24 mouse cellular contexts compared by ENCODE assay signal in genomic region chr13:34569312-34569711, GRCm38 (mm10).
A peak's percentile ranks its signal among the peaks of the same experiment; 100 is the strongest.
DNase-seq lines count a peak whose midpoint lies in the region; ATAC-seq and TF ChIP-seq lines count a peak whose summit lies in the region.
"Had no signal": no experiment of that assay in that cellular context is flagged by ENCODE, and none has a peak within 500 bp of the region (broad histone marks: within the 10 kb centered on the region; RNA-seq: fewer than 3 reads in every experiment).

No protein-coding gene starts in this region.

- WGBS in limb, embryonic 13.5 days = 42% methylated on average over 2 of the region's 2 CpGs
- 90% methylated on average over 2 of the region's 2 CpGs for WGBS in limb, embryonic 10.5 days

- no peak for TF ChIP-seq CTCF in brain, embryonic 14.5 days (IDR thresholded peaks at IDR 0.05; ENCODE audit: borderline replicate concordance, extremely low read depth, insufficient read depth, insufficient read length)

- no peak overlapping the region for H3K27ac ChIP-seq in limb, embryonic 13.5 days
- H3K27ac ChIP-seq in limb, embryonic 10.5 days = no peak overlapping the region
- H3K27ac ChIP-seq: embryonic facial prominence, embryonic 10.5 days; embryonic facial prominence, embryonic 13.5 days; forebrain, embryonic 12.5 days; gastrocnemius, adult 2 months; hindbrain, embryonic 12.5 days; hindbrain, embryonic 15.5 days had no signal

- no peak overlapping the region for H3K9ac ChIP-seq in limb, embryonic 13.5 days
- H3K9ac ChIP-seq: embryonic facial prominence, embryonic 13.5 days; forebrain, embryonic 12.5 days; forebrain, postnatal 0 days; hindbrain, embryonic 12.5 days; hindbrain, embryonic 15.5 days had no signal

- H3K9me3 ChIP-seq in limb, embryonic 13.5 days = no peaks in the 10 kb centered on the region
- no peaks in the 10 kb centered on the region for H3K9me3 ChIP-seq in limb, embryonic 10.5 days (replicated peaks)
- H3K9me3 ChIP-seq: embryonic facial prominence, embryonic 10.5 days; embryonic facial prominence, embryonic 13.5 days; forebrain, embryonic 12.5 days; hindbrain, embryonic 12.5 days; hindbrain, embryonic 15.5 days had no signal

- no peaks in the 10 kb centered on the region for H3K4me1 ChIP-seq in limb, embryonic 13.5 days
- H3K4me1 ChIP-seq in limb, embryonic 10.5 days = no peaks in the 10 kb centered on the region
- H3K4me1 ChIP-seq: embryonic facial prominence, embryonic 10.5 days; embryonic facial prominence, embryonic 13.5 days; forebrain, embryonic 12.5 days; hindbrain, embryonic 12.5 days had no signal

- no peaks in the 10 kb centered on the region for H3K36me3 ChIP-seq in limb, embryonic 13.5 days
- no peaks in the 10 kb centered on the region for H3K36me3 ChIP-seq in limb, embryonic 10.5 days
- H3K36me3 ChIP-seq: embryonic facial prominence, embryonic 10.5 days; embryonic facial prominence, embryonic 13.5 days; forebrain, embryonic 12.5 days; hindbrain, embryonic 12.5 days; hindbrain, embryonic 15.5 days had no signal

- TF ChIP-seq POLR2A in brain, embryonic 14.5 days (IDR thresholded peaks at IDR 0.05; ENCODE audit: borderline replicate concordance, extremely low read depth, insufficient read depth, insufficient read length, poor library complexity, severe bottlenecking) = no peak

- no peak overlapping the region for H3K4me2 ChIP-seq in limb, embryonic 13.5 days (replicated peaks)
- H3K4me2 ChIP-seq: embryonic facial prominence, embryonic 13.5 days; forebrain, embryonic 12.5 days; heart, embryonic 11.5 days; hindbrain, embryonic 12.5 days; hindbrain, embryonic 15.5 days had no signal

- ATAC-seq in limb, embryonic 13.5 days (ENCODE audit: low FRiP score, low read depth) = peak; percentile 57; the same call in 1 of the 2 replicates
- ATAC-seq: CD4-positive, CD25-positive, alpha-beta regulatory T cell, adult 4 months; forebrain, postnatal 0 days; intestine, postnatal 0 days had no signal

- DNase-seq in cerebellum, adult 9-10 months = peak; percentile 24
- DNase-seq in cerebellum, adult 8-10 months = no peak
- DNase-seq in limb, embryonic 10.5 days (ENCODE audit: low spot score) = no peak
- peak; percentile 11 for DNase-seq in brain, adult 2 months (ENCODE audit: low read depth, low spot score)
- peak; percentile 10 for DNase-seq in brain, embryonic 14.5 days (ENCODE audit: low read depth)
- no peak for DNase-seq in layer of hippocampus, postnatal 36 days
- no peak for DNase-seq in adrenal gland, postnatal 25 days
- DNase-seq: adrenal gland, adult 2 months; adrenal gland, postnatal 14 days; embryo, embryonic 11 days; forebrain, postnatal 0 days; gastrocnemius, adult 2 months; gastrocnemius, postnatal 14 days; heart, adult 11 months had no signal

- H3K27me3 ChIP-seq in limb, embryonic 13.5 days = no peaks in the 10 kb centered on the region
- H3K27me3 ChIP-seq in limb, embryonic 10.5 days (ENCODE audit: low read depth, poor library complexity, severe bottlenecking) = no peaks in the 10 kb centered on the region
- H3K27me3 ChIP-seq: embryonic facial prominence, embryonic 13.5 days; forebrain, embryonic 12.5 days; hindbrain, embryonic 12.5 days; hindbrain, embryonic 15.5 days had no signal

- H3K4me3 ChIP-seq in limb, embryonic 13.5 days = no peak overlapping the region
- H3K4me3 ChIP-seq in limb, embryonic 10.5 days = no peak overlapping the region
- H3K4me3 ChIP-seq: embryonic facial prominence, embryonic 10.5 days; embryonic facial prominence, embryonic 13.5 days; erythroblast, embryonic 14.5 days; forebrain, embryonic 12.5 days; gastrocnemius, adult 2 months; hindbrain, embryonic 12.5 days; hindbrain, embryonic 15.5 days had no signal

Comparison
In these comparisons a context has a peak if more than half of its experiments do, and no peak if none do; other contexts are left out.
1. DNase-seq: peak in cerebellum, adult 9-10 months (single experiment), brain, adult 2 months (single experiment) and brain, embryonic 14.5 days (single experiment); none in cerebellum, adult 8-10 months (single experiment), limb, embryonic 10.5 days (single experiment), layer of hippocampus, postnatal 36 days (0 of 2) and adrenal gland, postnatal 25 days (single experiment).